ENCODE assay signal across 1 mouse cellular context in the genomic region with DNA sequence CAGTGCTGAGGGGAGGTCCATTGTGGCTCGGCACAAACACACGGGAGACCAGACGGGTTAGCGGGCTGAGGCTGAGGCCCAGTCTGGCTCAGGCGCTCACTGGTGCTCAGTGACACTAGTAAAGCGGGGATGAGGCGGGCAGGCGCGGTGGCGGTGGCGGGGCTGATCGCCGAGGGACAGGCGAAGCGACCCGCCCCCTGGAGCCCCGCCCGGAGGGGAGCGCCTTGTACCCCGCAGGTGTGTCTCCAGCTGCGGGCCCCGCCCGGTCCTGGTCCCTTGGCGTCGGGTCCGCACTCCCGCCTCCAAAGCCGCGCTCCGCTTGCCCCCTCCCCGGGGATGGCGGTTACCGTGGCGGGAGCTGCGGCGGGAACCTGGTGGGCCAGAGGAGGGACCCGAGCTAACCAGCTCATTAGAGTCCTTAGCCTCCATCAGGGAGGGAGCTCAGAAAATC.
A peak's percentile ranks its signal among the peaks of the same experiment; 100 is the strongest.
TF ChIP-seq lines count a peak whose summit lies in the region.

No protein-coding gene starts in this region.

TF ChIP-seq in MEL, 35 proteins besides CTCF, POLR2A, EP300 and RAD21:
- TF ChIP-seq MAX (IDR thresholded peaks at IDR 0.05; ENCODE audit: low read length): peak; percentile 21; the same call in 1 of the 2 replicates
- TF ChIP-seq MYC (IDR thresholded peaks at IDR 0.05; ENCODE audit: low read depth, low read length): 0 out of 2 replicates have a peak, but pooled peaks have one; percentile 13
- no peak for TF ChIP-seq SIN3A (IDR thresholded peaks at IDR 0.05; ENCODE audit: low read length)
- TF ChIP-seq TCF12 (IDR thresholded peaks at IDR 0.05; ENCODE audit: low read depth, low read length): 0 out of 2 replicates have a peak, but pooled peaks have one; percentile 24
- TF ChIP-seq MXI1 (IDR thresholded peaks at IDR 0.05; ENCODE audit: low read depth, low read length): no peak
- TF ChIP-seq TBP (IDR thresholded peaks at IDR 0.05; ENCODE audit: low read depth, low read length): no peak
- TF ChIP-seq MAZ (IDR thresholded peaks at IDR 0.05; ENCODE audit: low read depth, low read length): peak; percentile 59; the same call in 1 of the 2 replicates
- TF ChIP-seq E2F4 (IDR thresholded peaks at IDR 0.05; ENCODE audit: borderline replicate concordance, low read depth, low read length): peak; percentile 45; the same call in 1 of the 2 replicates
TF ChIP-seq in MEL: peak in this region for 5.
